Mouse (Mus musculus) gastrocnemius, adult 18-20 months (tissue): ENCODE measurements around the gene Ifitm6. TPM values are rescaled to one million over a fixed set of nuclear protein-coding genes. Genes with fewer than 3 reads are reported as not detected.
"Not testable (repeated sequence)": the region's sequence is repeated elsewhere in the genome, so short reads cannot be mapped to it uniquely, and the experiment has no call there.

Source experiments
- DNase-seq: peaks from one replicate; pipeline ENCODE4 v3.0.0; 2021; ENCODE audit warnings: low spot score
- total RNA-seq, 2 experiments: library from RNA; stranded (reverse); gene quantifications; 2 replicates each; pipeline ENCODE4 v1.2.3; 2021

The Ifitm6 gene
- total RNA-seq, 2 experiments from 2014 or later: not detected

- DNase-seq: no peak
Measured at GRCm38 (mm10) chr7:141009665-141010064, 8.1 kb downstream of the Ifitm6 start.

- peak; percentile 85 for DNase-seq
Measured at GRCm38 (mm10) chr7:141008938-141009660, 8.6 kb downstream of the Ifitm6 start.

DNA sequence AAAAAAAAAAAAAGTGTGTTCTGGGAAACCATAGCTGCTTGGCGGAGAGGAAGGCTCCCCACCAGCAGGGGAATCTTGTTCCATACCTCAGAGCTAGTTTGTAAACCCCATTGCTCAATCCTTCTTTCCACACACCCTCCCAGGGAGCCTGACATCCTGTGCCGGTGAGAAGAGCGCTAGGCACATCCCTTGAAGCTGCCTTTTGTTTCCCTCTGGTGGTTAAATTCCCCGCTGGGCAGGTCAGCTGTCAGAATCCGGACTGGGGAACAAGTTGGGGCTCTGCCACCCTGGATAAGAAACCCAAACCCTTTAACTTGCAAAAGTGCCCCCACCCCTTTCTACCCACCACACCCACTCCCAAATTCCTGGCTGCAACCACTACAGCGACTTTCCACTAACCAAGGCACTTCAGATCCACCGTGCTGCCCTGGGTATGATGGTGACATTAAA, 9.4 kb downstream of the Ifitm6 start:
- peak; percentile 40 for DNase-seq

- DNase-seq: no peak
Measured at GRCm38 (mm10) chr7:141006914-141007313, 10.8 kb downstream of the Ifitm6 start.

- no peak for DNase-seq
Measured at GRCm38 (mm10) chr7:141006446-141006845, 11.3 kb downstream of the Ifitm6 start.

- no peak for DNase-seq
Measured at GRCm38 (mm10) chr7:141003248-141004010, 14.3 kb downstream of the Ifitm6 start.

DNA sequence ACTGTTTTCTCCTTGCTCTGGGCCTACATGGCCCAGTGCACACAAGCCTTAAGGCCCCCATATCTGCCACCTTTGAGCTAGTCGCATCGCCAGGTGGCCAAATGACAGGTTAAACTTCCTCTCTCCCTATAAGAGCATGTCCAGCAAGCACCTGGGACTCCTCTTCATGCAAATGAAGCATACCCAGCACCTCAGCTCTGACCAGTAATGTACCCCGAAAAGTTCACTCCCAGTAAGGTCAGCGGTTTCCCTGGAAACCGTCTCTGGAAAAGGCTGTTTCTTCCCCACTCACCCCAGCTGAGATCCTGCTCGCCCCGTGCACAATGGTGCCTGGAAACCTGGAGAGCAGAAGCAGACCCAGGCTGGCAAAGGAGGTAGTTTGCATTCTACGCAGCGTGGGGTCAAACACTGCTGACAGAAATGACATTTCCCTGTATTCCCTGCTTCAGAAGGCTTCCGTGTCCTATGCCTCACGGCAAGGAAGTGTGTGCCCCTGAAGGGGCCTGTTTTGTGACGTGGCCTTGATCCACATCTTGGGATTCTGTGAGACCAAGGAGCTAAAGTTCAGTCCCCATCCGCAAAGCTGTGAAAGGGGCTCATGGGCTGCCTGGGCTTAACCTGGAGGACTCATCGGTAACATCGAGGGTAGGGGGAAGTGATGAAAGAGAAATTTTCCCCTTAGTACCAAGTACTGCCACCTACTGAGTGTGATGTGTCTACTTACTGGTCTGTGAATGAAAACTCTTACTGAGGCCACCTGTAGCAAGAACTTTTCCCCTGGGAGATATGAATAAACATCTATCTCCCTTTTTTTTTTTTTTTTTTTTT, 16.6 kb downstream of the Ifitm6 start:
- no peak for DNase-seq

- DNase-seq: no peak
Measured at GRCm38 (mm10) chr7:140998853-140999700, 18.6 kb downstream of the Ifitm6 start.

DNA sequence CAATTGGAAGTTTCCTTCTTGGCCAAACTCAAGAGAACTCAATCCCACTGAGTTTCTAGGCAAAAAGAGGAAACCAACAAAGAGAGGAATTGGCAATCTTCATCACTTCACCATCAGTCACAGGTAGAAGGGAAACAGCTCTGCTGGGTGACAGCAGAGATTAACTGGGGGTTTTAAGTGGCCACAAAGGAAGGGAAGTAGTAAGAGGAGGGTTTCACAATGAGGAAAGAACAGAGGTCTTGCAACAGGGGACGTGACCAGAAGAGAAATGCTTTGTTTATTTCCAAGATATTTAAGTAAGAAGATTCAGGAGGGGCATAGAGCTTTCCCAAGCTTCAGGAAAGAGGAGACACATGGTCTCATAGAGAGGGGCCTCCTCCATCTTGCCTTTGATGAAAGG, 19.9 kb downstream of the Ifitm6 start:
- DNase-seq: no peak

DNA sequence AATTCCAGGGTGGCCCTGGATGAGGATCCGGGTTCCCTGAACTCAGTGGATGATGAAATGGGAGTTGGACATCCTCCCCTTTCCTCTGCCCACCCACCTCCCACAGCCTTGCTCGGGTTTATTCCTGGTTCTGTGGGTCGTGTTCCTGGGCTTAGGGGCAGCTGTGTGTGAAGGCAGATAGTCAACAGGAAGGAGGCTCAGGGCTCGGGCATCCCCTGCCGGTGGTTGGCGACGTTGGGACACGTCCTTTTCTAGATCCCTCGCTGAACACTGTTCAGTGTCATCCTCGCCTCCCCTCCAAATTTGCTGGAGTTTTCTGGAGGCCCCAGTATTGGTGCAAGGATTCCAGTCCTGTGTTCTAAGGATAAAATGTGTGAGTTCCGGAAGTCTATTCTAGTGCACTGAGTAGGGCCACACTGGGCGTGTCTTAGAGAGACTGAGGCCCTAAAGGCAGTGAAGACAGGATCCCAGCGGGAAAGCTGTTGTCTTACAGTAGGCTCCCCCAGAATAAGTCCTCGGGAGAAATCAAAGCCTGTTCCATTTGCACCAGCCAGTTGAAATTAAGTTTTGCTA, 26.5 kb downstream of the Ifitm6 start:
- DNase-seq: no peak

DNA sequence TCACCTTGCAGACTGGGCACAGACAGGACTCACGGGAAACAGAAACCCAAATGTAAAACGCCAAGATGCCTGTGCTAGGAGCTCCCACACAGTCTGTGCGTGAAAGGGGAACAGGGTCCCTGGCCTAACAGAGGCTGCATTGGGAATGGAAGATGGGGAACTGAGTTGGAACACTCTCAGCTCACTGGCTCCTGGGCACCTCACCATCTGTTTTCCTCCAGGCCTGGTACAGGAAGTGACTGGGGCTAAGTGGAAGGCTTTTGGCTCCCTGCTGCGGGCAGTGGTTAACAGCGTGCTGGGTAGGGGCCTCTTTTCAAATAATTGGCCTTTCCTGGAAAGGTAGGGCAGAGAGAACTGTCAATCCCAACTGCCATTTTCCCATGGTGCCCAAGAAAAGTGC, 27.1 kb downstream of the Ifitm6 start:
- no peak for DNase-seq

DNA sequence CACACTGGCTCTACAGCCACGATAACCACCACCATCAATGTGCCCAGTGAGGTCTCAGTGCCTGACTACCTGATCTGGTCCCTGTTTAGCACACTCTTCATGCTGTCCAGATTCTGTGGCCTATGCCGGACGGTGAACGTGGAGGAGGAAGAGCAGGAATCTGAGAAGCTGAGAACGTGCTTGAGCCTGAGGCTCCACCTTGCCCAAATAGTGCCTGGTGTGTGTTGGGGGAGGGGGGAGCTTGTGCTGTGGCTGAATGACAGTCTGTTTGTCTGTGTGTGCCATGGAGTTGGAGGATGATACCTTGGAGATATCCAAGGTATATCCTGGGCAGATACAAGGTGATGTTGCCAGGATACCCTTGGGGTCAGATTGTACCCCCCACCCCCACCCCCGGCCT, 27.5 kb downstream of the Ifitm6 start:
- DNase-seq: no peak

DNA sequence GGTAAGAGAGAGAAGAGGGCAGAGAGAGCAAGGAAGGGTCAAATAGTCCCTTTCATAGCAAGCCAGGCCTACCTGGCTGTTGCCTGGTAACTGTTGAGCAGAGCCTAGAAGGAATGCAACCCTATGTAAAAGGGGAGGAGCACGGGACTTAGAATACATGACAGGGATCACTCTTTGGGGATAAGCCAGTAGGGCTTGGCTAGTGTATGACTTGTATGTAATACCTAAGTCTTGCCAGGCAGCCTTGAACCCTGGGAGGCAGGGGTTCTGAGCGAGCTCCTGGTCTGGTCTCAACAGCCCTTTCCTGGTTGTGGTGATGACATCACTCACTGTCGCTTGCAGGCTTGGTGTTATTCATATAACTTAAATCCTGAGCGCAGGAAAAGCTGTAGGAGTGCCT, 28.7 kb downstream of the Ifitm6 start:
- DNase-seq: no peak

DNA sequence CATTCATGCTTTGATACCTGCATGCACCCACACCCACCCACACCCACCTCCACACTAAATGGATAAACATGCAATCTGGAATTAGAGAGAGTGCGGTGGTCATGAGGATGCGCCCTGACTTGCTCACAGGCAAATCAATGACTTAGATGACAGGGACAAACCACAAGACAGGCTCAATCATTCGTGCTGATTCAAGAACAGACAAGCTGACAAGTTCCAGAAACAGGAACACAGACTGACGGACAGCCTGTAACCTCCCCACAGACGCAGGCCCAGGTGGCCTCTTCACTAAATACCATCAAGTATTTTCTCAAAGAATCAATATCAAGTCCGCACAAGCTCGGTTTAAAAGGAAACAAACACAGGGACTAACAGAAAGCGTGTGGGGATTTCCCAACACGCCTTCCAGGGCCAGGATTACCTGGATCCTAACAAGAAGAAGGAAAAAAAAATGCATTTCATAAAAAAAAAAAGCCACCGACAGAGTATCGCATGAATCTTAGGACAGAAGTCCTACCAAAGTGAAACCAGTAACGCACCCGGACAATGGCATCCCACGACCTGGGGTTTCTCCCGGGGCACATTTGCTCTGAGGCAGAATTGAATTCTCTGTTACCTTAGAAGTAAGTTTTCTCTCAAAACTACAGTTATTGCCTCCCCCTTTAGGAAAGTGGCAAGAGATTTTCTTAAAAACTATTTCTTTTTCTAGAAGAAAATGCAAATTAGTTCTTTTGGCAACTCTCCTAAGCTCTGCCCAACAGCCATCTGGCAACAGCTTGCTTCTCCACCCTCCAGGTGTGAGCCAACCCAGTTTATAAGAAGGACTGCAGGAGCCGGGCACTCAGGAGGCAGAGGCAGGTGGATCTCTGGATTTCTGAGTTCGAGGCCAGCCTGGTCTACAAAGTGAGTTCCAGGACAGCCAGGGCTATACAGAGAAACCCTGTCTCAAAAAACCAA, 30.3 kb downstream of the Ifitm6 start:
- DNase-seq: no peak

- DNase-seq: no peak
Measured at GRCm38 (mm10) chr7:140982971-140983370, 34.8 kb downstream of the Ifitm6 start.

- DNase-seq: no peak
Measured at GRCm38 (mm10) chr7:140981704-140982103, 36.0 kb downstream of the Ifitm6 start.

DNA sequence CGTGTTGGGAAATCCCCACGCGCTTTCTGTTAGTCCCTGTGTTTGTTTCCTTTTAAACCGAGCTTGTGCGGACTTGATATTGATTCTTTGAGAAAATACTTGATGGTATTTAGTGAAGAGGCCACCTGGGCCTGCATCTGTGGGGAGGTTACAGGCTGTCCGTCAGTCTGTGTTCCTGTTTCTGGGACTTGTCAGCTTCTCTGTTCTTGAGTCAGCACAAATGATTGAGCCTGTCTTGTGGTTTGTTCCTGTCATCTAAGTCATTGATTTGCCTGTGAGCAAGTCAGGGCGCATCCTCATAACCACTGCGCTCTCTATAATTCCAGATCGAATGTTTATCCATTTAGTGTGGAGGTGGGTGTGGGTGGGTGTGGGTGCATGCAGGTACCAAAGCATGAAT, 41.0 kb downstream of the Ifitm6 start:
- not testable (repeated sequence) for DNase-seq

DNA sequence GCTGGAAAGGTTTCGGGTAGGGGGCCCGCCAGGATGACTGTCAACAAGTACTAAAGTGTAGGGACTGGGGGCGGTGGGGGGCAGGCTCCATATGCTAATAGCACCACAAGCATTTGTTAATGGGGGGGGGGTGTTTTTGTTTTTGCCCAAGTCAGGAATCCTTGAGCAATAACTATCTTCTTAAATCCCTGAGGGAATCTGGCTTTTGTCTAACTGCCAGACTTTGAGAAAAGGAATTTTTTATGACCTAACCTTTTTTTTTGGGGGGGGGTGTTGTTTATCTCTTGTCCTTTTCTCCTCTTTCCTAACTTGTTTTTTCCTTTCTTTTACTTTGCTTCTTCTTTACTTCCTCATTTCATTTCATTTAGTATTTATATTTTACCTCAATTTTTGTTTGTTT, 42.3 kb downstream of the Ifitm6 start:
- no peak for DNase-seq

- no peak for DNase-seq
Measured at GRCm38 (mm10) chr7:140974940-140975339, 42.8 kb downstream of the Ifitm6 start.
